Mouse (Mus musculus) heart, adult 2 months (tissue): ENCODE measurements around the gene Efnb3.

ENCODE experiments used
- CTCF ChIP-seq: fragments of 200-600 bp; IDR thresholded peaks from 2 replicates; pipeline ENCODE4 v1.8.1; 2022; ENCODE audit warnings: antibody characterized with exemption, mild to moderate bottlenecking, moderate library complexity
- EP300 ChIP-seq: fragments of 200-500 bp; IDR thresholded peaks from 2 replicates; pipeline ENCODE4 v1.6.1; 2011; ENCODE audit warnings: low read depth, low read length, control low read depth; ENCODE audit not compliant: insufficient read depth
- POLR2A ChIP-seq: fragments of 200-500 bp; IDR thresholded peaks from 2 replicates; pipeline ENCODE4 v1.6.1; 2011; ENCODE audit warnings: mild to moderate bottlenecking, low read depth, low read length, control low read depth; ENCODE audit not compliant: insufficient read depth

DNA sequence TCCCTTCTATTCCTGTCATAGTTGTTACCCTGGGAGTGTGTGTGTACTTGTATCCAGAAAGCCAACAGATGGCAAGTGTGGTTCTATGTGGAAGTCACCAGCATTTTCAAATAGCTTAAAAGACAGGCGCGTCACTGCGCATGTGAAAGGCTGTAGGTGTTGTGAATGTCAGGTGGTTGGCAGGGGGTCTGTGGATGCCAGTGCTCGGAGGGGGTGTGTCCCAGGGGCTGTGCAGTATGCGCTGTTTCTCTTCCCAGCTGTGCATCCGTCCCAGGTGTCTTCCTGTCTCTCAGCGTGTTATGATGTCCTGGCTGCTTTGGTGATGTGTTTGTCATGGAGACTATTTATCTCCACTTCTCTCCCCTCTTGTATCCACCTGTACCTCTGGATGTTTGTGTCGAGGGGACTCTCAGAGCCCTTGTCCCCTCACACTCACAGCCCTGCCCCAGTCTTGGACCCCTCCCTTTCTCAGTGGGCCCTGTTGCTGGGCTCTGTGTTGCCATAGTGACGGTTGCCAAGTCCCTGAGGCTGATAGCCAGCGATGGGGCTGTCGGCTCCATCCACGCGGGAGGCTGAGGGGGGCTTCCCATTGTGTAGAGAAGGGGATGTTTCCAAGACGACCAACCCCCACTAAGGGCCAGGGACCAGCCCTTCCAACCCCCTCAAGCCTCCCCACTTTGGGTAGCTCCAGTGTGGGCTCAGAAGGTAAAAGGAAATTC, 7.2 kb downstream of the Efnb3 start:
- TF ChIP-seq POLR2A (no peak), CTCF (no peak), EP300 (no peak)
